Mouse (Mus musculus) ES-E14 (cell line): Measurements from ENCODE around the gene Copz1. TPM values are rescaled to one million over a fixed set of nuclear protein-coding genes. Genes with fewer than 3 reads are reported as not detected.
"Not testable (repeated sequence)": the region's sequence is repeated elsewhere in the genome, so short reads cannot be mapped to it uniquely, and the experiment has no call there.

Source experiments
- DNase-seq: peaks from one replicate; pipeline ENCODE4 v3.0.0-alpha.2; 2013; ENCODE audit warnings: low read depth, low spot score
- H3K27ac ChIP-seq: 2 replicates; pipeline ENCODE4 v1.5.1; 2012; ENCODE audit warnings: low read depth, mild to moderate bottlenecking, low read length, moderate library complexity, mixed read lengths; ENCODE audit not compliant: poor library complexity, insufficient read depth, severe bottlenecking
- H3K36me3 ChIP-seq: 2 replicates; pipeline ENCODE4 v1.6.1; 2012; ENCODE audit warnings: mild to moderate bottlenecking, low read length, moderate library complexity, mixed read lengths; ENCODE audit not compliant: control insufficient read depth, poor library complexity, insufficient read depth, severe bottlenecking
- H3K4me1 ChIP-seq, 2 experiments: fragments of 150-350 bp in 1 of 2; sonication (generic) in 1 of 2; 2 replicates each; pipeline ENCODE4 v1.6.1; 2012; ENCODE audit warnings: low read length in 2 of 2, mild to moderate bottlenecking in 1 of 2, mixed read lengths in 1 of 2; ENCODE audit not compliant: control insufficient read depth in 2 of 2, insufficient read depth in 2 of 2, poor library complexity in 1 of 2
- H3K4me3 ChIP-seq, 2 experiments: fragments of 150-350 bp in 1 of 2; sonication (generic) in 1 of 2; 2 replicates each; pipeline ENCODE4 v1.5.1; 2012; ENCODE audit warnings: low read length in 2 of 2, low read depth in 1 of 2, mild to moderate bottlenecking in 1 of 2, mixed read lengths in 1 of 2; ENCODE audit not compliant: insufficient read depth in 1 of 2, poor library complexity in 1 of 2, severe bottlenecking in 1 of 2
- H3K9ac ChIP-seq: 2 replicates; pipeline ENCODE4 v1.6.1; 2012; ENCODE audit warnings: low read depth, mild to moderate bottlenecking, low read length, mixed read lengths; ENCODE audit not compliant: poor library complexity, insufficient read depth, severe bottlenecking
- H3K9me3 ChIP-seq: fragments of 150-350 bp; sonication (generic); 2 replicates; pipeline ENCODE4 v1.6.1; 2012; ENCODE audit warnings: low read depth, mild to moderate bottlenecking, low read length; ENCODE audit not compliant: control insufficient read depth, insufficient read depth
- CHD2 ChIP-seq: IDR thresholded peaks from 2 replicates; pipeline ENCODE4 v1.6.1; 2014; ENCODE audit warnings: mild to moderate bottlenecking, low read depth, low read length, inconsistent platforms
- HCFC1 ChIP-seq: IDR thresholded peaks from 2 replicates; pipeline ENCODE4 v1.6.1; 2012; ENCODE audit warnings: low read length, inconsistent platforms, borderline replicate concordance; ENCODE audit not compliant: insufficient read depth
- MAFK ChIP-seq: IDR thresholded peaks from 2 replicates; pipeline ENCODE4 v1.6.1; 2014; ENCODE audit warnings: mild to moderate bottlenecking, low read depth, low read length, inconsistent platforms; ENCODE audit not compliant: insufficient read depth
- ZC3H11A ChIP-seq: IDR thresholded peaks from 2 replicates; pipeline ENCODE4 v1.6.1; 2012; ENCODE audit warnings: low read depth, mild to moderate bottlenecking, inconsistent platforms, low read length, borderline replicate concordance
- ZNF384 ChIP-seq: IDR thresholded peaks from 2 replicates; pipeline ENCODE4 v1.6.1; 2012; ENCODE audit warnings: low read depth, low read length, inconsistent platforms
- in situ Hi-C, 2 experiments: fragments of 600-800 bp; cut with MboI; formaldehyde crosslinking; loops; one replicate each; pipeline ENCODE4 v1.15.1; 2025; ENCODE audit warnings: low sequenced_read_pairs in 2 of 2, inconsistent platforms in 1 of 2; ENCODE audit not compliant: unreplicated experiment in 2 of 2
- total RNA-seq: library from RNA; depleted of rRNA; stranded (reverse); fragments of 300-350 nt; gene quantifications from 2 replicates; pipeline ENCODE4 v1.2.3, GENCODE M21; 2012

Gene Copz1
- total RNA-seq, 1 experiment = 85.5 TPM

GRCm38 (mm10) chr15:103239685-103240159, 32.8 kb upstream of the Copz1 start, which contains the start of gene Cbx5:
TSS of gene Cbx5 (minus strand) at chr15:103239816.
- no peak for TF ChIP-seq CHD2
- TF ChIP-seq ZC3H11A = no peak
- TF ChIP-seq HCFC1 = no peak
- no peak for TF ChIP-seq MAFK
- no peak; the same call in 1 of the 2 replicates for TF ChIP-seq ZNF384
- in situ Hi-C loops = no loop called here
- Histone ChIP-seq H3K9ac (peak within 1 kb of the TSS; percentile 99), H3K9me3 (no peaks in the 10 kb centered on the region), H3K27ac (peak within 1 kb of the TSS; percentile 97), H3K4me1 (peaks cover 4% of the 10 kb centered on the region in 2 experiments; a peak in 3 of 4 replicates), H3K36me3 (peaks cover 34% of the 10 kb centered on the region), H3K4me3 (peak within 1 kb of the TSS; percentile 93 to 94)
- DNase-seq = peak; percentile 93

- no peak for TF ChIP-seq ZC3H11A
- no peak; the same call in none of the 2 replicates for TF ChIP-seq ZNF384
- peak; percentile 18; the same call in 1 of the 2 replicates for TF ChIP-seq HCFC1
- TF ChIP-seq MAFK = no peak
- peak; percentile 81 for TF ChIP-seq CHD2
- in situ Hi-C loops = no loop called here
- Histone ChIP-seq H3K9me3 (no peaks in the 10 kb centered on the region), H3K4me1 (peaks cover 4% of the 10 kb centered on the region in 2 experiments; a peak in 3 of 4 replicates), H3K27ac (peak within 1 kb of the TSS; percentile 97), H3K9ac (peak within 1 kb of the TSS; percentile 99), H3K36me3 (peaks cover 38% of the 10 kb centered on the region), H3K4me3 (peak within 1 kb of the TSS; percentile 93 to 94)
- DNase-seq = peak; percentile 98
Observed at GRCm38 (mm10) chr15:103240160-103241028, 32.1 kb upstream of the Copz1 start, which contains the start of gene Hnrnpa1. TSS of gene Hnrnpa1 (plus strand) at chr15:103240432.

- DNase-seq, in situ Hi-C loops, H3K9me3 ChIP-seq, H3K4me1 ChIP-seq: not testable (repeated sequence)
- peak overlapping the region; percentile 98 for H3K9ac ChIP-seq
- H3K27ac ChIP-seq = peak overlapping the region; percentile 94
- peak overlapping the region; percentile 93 to 94 for H3K4me3 ChIP-seq
- H3K36me3 ChIP-seq = peaks cover 44% of the 10 kb centered on the region
Observed at GRCm38 (mm10) chr15:103241071-103242018, 31.2 kb upstream of the Copz1 start.

- in situ Hi-C loops = no loop called here
- Histone ChIP-seq H3K9ac (peak overlapping the region; percentile 69; the same call in 1 of the 2 replicates), H3K9me3 (no peaks in the 10 kb centered on the region), H3K4me1 (peaks cover 4% of the 10 kb centered on the region in 2 experiments; a peak in 2 of 4 replicates), H3K4me3 (peak overlapping the region; percentile 93 to 94), H3K36me3 (peaks cover 59% of the 10 kb centered on the region), H3K27ac (no peak overlapping the region)
- no peak for DNase-seq
- TF ChIP-seq CHD2 (no peak), MAFK (no peak), ZC3H11A (no peak), ZNF384 (no peak), HCFC1 (no peak)
Observed at GRCm38 (mm10) chr15:103242885-103243284, 29.6 kb upstream of the Copz1 start.
